Mouse (Mus musculus) neutrophil, adult 5-6 weeks (primary cell): Measurements from ENCODE around the gene Pspc1. TPM values are rescaled to one million over a fixed set of nuclear protein-coding genes. Genes with fewer than 3 reads are reported as not detected.

Experiments used
- ATAC-seq: fragments of 151-379, 151-347 bp; 2 replicates; pipeline ENCODE4 v1.8.0; 2017; ENCODE audit warnings: mild to moderate bottlenecking, moderate TSS enrichment; ENCODE audit not compliant: insufficient number of reproducible peaks, poor library complexity, low FRiP score, severe bottlenecking; ENCODE audit errors: extremely low read depth
- total RNA-seq: library from RNA; stranded (forward); fragments of 200-1000 nt; gene quantifications from 2 replicates; pipeline ENCODE4 v1.2.3, GENCODE M21; 2017

Pspc1 gene
- total RNA-seq, 1 experiment from 2014 or later = 131 TPM

GRCm38 (mm10) chr14:56726493-56726892 lies 51.6 kb downstream of the Pspc1 start:
- no peak for ATAC-seq

GRCm38 (mm10) chr14:56705687-56706086 lies 72.4 kb downstream of the Pspc1 start:
- ATAC-seq = no peak

- no peak for ATAC-seq
Measured at GRCm38 (mm10) chr14:56702644-56703043, 75.5 kb downstream of the Pspc1 start.

GRCm38 (mm10) chr14:56697836-56698235 lies 80.3 kb downstream of the Pspc1 start:
- no peak for ATAC-seq

GRCm38 (mm10) chr14:56695495-56695894 lies 82.6 kb downstream of the Pspc1 start:
- ATAC-seq = no peak

- no peak for ATAC-seq
Measured at GRCm38 (mm10) chr14:56689766-56690165, 88.3 kb downstream of the Pspc1 start.

- ATAC-seq = no peak
Measured at GRCm38 (mm10) chr14:56689116-56689515, 89.0 kb downstream of the Pspc1 start.

GRCm38 (mm10) chr14:56685426-56685825 lies 92.7 kb downstream of the Pspc1 start:
- ATAC-seq = no peak

Other genes starting within 250 kb of the Pspc1 start
- 17.8 and 21.5 TPM in 2 replicates for gene Cenpj, start 202.9 kb downstream of the Pspc1 start, total RNA-seq
- gene Parp4, start 202.7 kb downstream of the Pspc1 start, total RNA-seq = 25.7 and 26.6 TPM in 2 replicates
- gene Mphosph8, start 110.1 kb downstream of the Pspc1 start, total RNA-seq = 45.3 and 54.4 TPM in 2 replicates
- gene Zmym5, start 33.4 kb upstream of the Pspc1 start, total RNA-seq = 63.9 and 68.0 TPM in 2 replicates
- gene Zmym2, start 108.3 kb upstream of the Pspc1 start, total RNA-seq = 94.5 and 110 TPM in 2 replicates